Mouse (Mus musculus): ENCODE measurements around the gene Sipa1l2.
"Not testable (repeated sequence)": the region's sequence is repeated elsewhere in the genome, so short reads cannot be mapped to it uniquely, and the experiment has no call there.

Sipa1l2 gene

DNA sequence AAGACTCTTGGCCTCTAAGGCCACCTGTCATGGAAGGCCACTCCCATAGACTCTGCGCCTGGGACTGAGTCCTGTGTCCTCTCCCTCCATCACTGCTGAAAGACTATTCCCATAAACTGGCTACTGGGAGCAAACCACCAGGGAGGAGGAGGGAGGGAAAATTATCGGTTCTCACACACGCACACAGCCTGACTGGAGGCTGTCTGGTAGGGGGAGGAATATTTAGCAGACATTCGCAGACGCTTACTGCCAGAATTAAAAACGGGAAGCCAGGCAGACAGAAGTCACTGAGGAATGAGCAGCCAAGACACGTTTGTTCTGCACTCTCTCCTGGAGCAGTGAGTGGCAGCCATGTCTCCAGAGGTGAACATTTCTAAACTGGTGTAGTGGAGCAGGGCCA lies 35.9 kb downstream of the Sipa1l2 start:
- DNase-seq, result no peak

DNA sequence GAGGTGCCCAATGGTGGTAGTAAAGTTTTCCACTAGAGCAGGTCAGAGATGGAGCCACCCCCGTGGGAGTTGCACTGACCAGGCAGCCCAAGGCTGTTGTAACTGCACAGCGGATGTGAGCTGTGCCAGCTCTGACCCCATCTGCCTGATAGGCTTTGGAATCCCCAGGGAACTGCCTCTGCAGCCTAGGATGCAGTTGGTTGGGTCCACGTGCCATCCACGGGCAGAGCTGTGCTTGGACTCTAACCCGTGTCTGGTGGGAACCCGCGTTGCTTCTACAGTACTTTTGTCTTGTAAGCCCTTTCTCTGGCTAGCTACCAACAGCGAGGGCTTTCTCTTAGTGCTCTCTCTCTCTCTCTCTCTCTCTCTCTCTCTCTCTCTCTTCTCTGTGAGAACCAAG lies 36.7 kb downstream of the Sipa1l2 start:
- DNase-seq, result peak; percentile 85

DNA sequence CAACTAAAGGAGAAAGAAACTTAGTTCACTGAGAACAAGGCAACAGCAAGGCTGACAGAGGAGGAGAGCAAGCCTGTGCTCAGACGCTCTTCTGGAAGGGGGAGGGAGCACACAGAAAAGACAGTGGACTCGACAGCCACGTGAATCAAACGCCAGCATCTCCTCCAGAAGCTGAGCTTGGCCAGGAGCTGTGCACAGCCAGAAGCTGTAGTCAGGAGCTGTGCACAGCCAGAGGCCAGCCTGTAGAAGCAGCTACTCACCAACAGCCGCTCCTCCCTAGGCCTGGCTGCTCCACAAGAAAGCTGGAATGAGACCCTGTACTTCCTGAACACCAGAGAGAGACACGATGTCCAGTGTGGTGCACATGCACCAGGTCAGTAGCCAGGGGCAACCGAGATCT lies 37.4 kb downstream of the Sipa1l2 start:
- no peak for DNase-seq

DNA sequence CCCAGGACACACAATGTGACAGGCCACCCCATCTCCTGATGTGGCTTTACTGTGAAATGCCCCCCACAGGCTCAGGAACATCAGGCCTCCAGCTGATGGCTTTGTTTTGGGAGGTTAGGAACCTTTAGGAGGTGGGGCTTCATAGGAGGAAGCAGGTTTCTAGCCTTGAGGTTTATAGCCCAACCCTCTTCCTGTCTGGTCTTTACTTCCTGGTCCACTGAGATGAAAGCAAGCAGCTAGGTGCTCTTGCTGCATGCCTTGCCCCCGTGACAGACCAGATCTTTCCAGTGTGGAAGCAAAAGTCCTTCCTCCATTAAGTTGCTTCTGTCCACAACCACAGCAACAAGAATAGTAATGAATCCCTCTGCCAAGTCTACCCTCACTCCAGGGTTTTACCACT lies 38.0 kb downstream of the Sipa1l2 start:
- no peak for DNase-seq

DNA sequence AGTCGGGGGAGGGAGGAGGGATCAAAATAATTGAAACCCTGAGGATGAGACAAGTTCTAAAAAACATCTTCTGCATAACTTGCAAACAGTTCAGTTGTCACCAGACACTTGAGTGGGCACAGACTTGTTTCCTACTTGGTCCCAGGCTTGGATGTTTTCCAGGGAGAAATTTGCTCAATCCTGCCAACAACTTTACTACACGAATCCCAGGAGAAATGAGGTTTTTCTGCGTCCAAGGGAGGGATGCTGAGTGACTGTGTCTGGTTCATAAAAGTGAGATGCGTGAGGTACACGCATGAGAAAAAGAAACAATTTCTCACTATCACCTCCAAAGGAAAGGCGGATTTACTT lies 38.5 kb downstream of the Sipa1l2 start:
- no peak for DNase-seq

DNA sequence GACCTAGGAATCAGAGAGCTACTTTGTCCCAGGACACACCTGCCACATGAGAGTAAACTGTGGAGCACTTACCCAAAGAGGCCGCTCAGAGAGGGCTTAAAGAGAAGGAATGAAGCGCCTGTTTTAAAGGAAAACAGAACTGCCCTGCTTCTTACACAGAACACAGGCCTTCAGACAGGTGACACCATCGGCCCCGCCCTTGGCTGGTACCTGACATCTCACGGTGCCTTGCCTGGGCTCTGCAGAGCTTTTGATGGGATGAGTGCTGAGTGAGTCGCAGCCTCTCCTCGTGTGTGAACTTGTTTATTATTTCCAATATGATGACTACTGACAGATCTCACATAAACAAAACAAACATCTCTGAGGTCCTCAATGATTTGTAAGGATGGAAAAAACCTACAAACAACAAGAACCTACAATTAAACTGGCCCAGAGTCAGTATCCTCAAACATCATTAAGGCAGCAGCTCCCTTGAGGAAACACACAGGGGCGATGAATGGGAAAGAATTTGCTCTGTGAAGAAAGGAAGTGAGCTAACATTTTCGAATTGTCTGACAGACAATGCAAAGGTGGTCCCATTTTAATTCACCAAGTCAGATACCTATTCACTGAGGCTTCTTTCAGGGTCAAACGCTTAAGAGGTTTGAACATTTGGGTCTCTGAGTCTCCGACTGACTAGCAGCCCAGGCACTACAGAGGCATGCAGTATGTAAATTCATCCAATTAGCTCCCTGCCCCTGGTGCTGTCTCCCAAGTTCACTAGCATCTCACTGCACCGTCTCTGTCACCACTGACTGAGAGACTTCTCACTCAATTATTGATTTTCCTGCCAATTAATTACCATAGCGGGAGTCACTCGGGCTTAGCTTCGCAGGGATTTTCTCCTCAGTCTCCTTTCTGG lies 39.2 kb downstream of the Sipa1l2 start:
- DNase-seq, result no peak

DNA sequence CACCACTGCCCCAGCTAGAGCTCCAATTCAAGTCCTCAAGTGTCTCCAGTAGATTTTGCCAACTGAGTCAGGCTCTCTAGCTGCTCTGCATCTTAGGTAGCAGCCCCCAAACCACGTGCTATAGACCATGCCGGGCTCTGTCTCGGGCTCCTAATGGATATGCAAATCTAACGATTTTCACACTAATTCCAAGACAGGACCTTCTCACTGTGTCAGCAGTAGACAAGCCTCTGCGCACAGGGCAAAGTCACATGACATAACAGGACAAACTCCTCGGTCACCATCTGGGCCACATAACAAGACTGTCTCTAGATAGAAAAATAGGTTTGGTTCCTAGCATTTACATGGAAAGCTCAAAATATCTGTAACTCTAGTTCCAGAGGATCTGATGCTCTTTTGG lies 40.6 kb downstream of the Sipa1l2 start:
- no peak for DNase-seq

DNA sequence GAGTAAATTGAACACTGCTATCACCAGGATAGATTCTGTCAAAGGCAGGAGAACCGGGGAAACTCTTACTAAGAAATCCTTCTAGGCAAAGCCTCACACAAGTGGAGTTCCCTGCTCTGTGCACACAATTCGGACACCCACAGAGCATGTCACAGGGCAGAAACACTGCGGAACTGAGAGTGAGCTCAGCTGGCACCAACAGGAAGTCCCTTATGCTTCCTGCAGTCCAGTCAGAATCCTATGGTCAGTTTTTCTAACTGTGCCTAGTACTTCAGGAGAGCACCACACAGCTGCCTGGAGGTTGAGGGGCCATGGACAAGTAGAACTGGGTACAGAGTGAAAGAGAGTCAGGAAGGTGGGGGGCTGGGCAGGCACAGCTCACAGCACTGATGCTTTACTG lies 41.7 kb downstream of the Sipa1l2 start:
- DNase-seq, result no peak

DNA sequence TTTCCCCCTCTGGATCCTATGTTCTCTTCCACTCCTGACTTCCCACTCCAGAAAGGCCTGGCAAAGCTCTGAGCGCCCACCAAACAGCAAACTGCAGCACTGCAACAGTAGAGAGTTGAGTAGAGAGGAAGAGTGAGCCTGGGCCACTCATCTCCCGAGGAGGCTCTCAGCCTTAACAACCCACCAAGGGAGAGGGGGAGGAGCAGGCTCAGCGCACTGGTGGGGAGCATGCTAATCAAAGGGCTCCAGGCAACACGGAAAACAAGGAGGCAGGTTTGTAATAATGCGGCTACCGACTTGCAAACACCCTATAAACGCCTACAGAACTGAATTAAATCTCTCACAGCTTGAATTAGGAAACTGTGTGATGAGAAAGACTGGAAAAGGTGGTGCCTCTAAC lies 42.6 kb downstream of the Sipa1l2 start:
- DNase-seq, result no peak

DNA sequence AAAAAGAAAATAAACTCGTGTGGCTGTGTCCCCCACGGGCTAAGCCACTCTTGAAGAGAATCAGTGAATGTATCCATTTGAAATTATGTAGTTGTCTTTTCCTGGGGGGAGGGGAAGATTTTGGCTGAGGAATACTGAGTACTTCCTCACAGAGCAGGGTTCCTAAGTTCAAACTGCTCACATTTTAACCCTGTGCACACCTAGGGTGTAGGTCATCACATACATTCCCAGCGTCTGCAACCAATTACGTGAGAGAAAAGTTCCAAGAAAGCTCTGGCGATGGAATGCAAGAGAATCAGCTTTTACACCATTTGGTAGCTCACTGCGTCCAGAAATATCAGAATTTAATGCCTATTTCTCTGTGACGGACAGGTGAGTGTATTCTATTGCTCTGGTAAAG lies 43.0 kb downstream of the Sipa1l2 start:
- no peak for DNase-seq

DNA sequence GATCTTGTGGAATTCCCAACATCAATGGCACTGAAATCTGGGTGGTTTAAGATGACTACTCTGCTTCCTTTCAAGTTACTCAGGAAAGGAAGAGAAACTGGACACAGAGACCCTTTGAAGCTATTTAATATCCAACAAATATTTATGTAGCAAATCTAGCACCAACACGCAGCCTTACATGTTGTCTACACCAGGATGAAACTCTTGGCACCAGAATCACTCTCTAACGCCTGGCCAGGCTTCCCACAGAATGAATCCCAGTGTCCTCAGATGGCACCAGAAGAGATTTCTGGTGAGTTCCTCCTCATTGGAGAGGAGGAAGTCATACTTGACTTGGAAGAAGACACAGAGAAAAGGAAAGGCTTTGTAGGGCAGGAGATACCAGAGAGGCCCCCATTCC lies 45.1 kb downstream of the Sipa1l2 start:
- no peak for DNase-seq

DNA sequence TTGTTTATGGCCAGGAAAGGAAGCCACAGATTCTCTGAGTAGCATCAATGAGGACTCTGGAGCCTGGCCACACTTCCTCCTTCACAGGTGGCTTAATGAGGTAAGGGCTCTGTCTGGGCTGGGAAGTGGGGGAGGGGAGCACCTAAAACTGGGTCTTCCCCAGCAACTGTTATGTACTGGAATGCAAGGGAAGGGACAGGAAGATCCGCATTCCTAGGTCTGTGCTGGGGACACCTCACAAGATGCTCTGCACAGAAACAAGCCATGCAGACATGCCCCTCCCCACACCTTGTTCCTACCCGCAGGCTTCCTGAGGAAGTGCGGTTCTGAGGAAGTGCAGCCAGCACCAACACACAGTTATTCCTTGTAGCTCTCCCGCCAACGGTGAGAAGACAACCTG lies 46.4 kb downstream of the Sipa1l2 start:
- DNase-seq, result no peak

DNA sequence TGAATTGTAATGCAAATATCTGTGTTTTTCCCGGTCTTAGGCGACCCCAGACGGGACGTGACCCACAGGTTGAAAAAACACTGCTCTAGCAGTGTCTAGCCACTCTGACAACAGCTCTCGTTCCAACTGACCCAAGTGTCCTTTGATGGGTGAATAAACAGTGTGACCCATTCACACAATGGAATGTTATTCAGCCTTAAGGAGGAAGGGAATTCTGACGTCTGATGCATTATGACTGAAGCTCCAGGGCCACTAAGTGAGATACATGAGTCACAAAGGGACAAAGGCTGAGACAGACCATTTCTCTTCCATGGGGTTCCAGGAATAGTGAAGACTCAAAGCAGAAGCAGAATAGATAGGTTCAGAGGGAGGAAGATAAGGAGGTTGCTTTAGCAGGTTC lies 47.5 kb downstream of the Sipa1l2 start:
- no peak for DNase-seq

DNA sequence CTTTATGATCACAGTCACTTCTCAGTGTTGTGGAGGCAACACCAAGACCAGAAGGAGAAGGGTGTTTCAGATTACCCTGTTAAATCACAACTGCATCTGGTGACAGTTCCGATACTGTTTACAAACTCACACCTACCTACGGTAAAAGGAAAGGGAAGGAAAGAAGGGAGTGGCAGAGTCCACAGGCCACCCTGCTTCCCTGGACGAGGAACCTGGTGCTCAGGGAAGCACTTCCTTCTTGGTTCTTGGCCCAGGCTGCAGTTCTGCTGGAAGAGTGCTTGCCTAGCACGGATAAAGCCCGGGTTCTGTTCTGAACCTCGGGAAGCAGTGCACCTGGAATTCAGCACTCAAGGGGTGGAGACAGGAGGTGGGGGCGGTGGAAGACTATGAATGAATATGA lies 48.5 kb downstream of the Sipa1l2 start:
- no peak for DNase-seq

DNA sequence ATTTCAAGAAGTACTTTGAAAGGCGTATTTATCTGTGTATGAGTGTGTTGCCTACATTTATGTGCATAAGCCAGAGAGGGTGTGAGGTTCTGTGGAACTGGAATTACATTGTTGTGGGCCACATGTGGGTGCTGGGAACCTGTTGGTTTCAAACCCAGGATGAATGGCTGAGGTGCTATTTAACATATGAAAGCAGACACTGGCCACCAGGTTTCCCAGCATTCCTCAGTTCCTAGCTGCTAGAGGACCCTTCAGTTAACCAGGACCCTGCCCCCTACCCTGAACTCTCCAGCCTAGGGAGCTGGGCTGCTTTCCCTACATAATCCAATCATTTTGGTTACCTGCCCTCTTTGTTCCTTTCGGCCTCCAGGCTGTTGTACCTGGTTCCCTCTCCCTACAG lies 49.3 kb downstream of the Sipa1l2 start:
- DNase-seq, result not testable (repeated sequence)

DNA sequence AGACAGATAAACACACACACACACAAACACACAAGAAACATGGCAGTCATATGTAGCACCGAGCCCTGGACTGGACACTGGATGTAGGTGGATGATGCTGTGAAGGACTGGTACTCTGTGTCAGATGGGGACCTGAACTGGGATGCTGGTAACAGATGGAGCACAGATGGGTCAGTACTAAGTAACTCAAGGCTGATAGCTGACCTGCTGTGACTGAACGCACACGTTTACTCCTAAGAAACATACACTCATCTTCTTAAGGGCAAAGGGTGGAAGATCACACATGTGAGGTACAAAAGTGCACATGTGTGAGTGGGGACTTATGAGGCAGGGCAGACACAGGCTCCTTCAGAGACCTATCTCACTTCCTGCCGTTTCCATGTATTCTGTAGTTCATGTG lies 50.7 kb downstream of the Sipa1l2 start:
- DNase-seq, result no peak

DNA sequence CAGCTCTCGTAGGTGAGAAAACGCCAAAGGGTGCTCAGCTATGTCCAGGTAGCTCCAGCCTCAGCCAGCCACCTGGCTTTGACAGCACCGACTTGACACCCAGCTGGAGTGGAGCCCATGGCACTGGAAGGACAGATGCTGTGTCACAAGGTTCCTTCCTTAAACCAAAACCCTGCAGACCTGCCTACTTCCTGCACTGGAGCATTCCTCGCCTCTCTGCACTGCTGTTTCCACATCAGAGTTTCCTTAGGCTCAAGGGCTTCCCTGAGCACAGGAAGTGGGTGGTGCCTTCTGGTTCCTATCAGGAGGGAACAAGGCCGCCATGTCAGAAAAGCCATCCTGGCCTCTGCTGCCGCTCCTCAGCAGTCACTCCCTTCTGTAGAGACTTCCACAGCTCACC lies 51.3 kb downstream of the Sipa1l2 start:
- DNase-seq, result peak; percentile 62

DNA sequence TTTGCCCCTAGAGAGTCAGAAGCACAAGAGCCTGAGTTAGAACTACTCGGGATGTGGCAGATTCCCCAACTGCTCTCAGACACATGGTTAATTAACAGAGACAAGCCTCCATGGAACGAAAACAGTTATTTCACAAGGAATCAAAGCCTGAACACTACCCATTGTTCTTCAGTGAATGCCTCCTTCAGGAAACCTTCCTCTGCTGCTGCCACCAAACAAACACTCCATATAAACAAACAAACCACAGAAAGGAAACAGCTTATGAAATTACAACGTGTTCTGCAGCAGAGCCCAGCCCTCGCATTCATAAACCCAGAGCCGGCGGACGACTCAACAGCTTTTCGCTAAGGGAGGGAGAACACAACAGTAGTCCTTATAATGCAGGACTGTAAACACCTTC lies 52.2 kb downstream of the Sipa1l2 start:
- no peak for DNase-seq

DNA sequence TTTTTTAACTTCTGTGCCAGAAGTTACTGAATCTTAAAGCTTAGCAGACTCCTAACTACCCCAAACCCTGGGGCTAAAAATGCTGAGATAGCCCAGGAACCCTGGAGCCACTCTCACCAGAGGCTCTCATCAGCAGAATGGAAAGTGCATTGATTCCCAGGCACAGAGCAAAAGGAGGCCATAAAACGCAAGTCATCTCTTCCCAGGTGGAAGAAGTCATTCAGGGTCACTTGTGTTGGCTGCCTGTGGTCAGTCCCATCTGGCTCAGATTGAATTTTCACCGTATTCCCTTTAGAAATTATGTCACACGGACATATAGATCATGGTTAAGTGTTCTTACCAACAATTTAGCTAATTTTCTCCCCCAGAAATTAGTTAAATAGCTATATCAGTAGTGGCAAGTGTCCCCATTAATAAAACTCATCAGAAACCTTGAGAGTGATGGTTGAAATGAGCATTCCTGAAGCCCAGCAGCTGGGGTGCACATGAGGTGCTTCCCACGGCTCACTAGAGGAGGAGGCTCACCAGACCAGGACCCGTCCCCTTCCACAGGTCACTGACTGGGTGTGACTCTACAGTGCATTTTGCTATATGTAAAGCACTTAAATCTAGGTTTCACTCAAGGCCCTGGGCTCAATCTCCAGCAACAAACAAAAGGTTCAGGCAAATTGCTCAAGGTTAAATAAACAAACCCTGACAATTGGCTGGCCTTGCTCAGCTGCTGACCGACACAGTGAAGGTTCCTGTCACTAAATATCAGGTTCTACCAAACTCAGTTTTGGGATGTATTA lies 53.3 kb downstream of the Sipa1l2 start:
- DNase-seq, result no peak

DNA sequence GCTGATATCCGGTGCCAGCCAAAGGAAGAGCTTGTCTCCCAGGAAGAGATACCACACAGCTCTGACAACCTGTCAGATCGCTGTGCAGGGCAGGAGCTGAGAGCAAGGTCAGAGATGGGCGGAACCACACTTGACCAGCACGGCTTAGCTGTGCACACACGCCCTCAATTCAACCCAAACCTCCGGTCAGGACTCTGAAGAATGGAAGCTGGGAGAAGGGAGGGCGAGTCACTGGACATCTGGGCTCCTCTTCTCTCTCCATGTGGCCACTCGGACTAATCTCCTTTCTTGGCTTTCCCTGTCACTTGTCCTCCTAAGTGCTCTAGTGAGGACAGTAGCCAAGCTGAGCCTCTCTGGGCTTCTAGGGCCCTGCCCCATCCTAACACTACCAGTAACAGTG lies 53.9 kb downstream of the Sipa1l2 start:
- DNase-seq, result no peak

DNA sequence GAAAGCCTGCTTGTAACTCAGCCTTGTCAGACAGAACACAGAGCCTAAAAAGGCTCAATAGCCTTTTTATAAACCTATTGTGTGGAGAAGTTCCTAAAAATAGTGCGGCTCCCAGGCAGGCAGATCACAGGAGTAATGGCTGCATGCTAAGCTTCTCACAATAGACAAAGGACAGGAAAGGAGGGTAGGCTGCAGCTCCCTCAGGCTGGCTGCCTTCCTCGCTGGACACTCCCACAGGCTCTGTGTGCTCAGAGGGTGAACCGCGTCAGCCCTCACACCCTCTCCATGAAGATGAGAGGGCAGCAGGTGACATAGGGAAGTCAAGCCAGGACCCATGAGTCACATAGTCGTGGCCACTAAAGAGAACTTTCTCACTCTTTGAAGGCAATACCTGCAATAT lies 55.7 kb downstream of the Sipa1l2 start:
- peak; percentile 30 for DNase-seq

DNA sequence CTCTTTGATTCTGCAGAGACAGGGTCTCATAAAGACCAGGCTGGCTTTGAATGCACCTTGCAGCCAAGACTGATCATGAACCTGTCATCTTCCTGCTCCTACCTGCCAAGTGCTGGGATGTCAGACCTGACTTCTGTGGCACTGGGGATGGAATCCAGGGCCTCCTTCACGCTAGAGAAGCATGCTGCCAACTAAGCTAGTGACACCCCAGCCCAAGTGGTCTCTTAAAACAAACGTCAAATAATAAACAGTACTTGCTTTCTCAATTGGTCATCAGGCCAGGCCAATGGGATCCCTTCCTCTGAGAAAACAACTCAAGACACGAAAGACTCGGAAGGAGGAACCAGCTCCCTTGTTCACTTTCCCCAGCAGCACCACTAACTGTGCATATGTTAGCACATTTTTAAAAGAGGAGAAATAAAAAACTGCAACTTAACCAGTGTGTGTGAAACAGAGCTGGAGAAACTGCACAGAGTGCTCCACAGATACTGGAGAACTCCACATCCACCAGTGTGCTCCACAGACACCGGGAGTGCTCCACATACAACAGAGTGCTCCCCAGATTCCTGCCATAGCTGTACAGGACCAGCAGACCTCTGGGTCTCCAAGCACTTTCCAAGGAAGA lies 56.3 kb downstream of the Sipa1l2 start:
- DNase-seq, result no peak

DNA sequence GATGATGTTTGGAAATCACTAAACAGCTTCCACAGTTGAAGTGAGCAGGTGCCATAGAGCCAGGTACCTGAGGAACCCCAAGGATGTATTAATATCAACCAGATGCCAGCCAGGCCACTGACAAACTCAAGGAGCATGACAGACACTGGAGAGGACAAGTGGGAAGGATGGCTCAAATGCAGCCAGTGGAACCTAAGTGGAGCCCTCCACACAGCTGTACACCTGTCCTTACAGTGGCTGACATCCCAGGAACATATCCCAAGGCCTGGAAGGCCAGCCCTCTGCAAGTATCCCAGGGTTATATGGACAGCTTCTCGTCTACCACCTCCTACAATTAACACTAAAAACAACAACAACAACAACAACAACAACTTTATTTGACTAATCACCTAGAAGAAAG lies 57.0 kb downstream of the Sipa1l2 start:
- no peak for DNase-seq
